Mouse (Mus musculus) Patski (cell line): ENCODE data around the gene Spred1. TPM values are rescaled to one million over a fixed set of nuclear protein-coding genes. Genes with fewer than 3 reads are reported as not detected.
A peak's percentile ranks its signal among the peaks of the same experiment; 100 is the strongest.

Source experiments
- ATAC-seq: fragments of 100-300 bp; one replicate; pipeline ENCODE4 v1.8.0; 2021
- CTCF ChIA-PET: fragments of 350-600 bp; sonication (Branson Sonifier 250); formaldehyde crosslinking; loops from one replicate; lab custom pipeline; 2022; ENCODE audit warnings: inconsistent platforms; lab: Charles Lee
- POLR2A ChIA-PET: fragments of 350-600 bp; sonication (Branson Sonifier 250); formaldehyde crosslinking; loops from one replicate; lab custom pipeline; 2022; ENCODE audit warnings: antibody characterized with exemption, inconsistent platforms; lab: Charles Lee
- DNase-seq: peaks from one replicate; pipeline ENCODE4 v3.0.0-alpha.2; 2011; ENCODE audit warnings: low read depth, low spot score
- H3K27me3 ChIP-seq: fragments of 371-371 bp; one replicate; pipeline ENCODE4 v1.5.1; 2021
- CTCF ChIP-seq: fragments of 100-300 bp; IDR thresholded peaks from one replicate; pipeline ENCODE4 v1.5.1; 2021
- in situ Hi-C: fragments of 300-500 bp; cut with MboI; formaldehyde crosslinking; loops from 3 replicates; pipeline ENCODE4 v1.11.1; 2018; ENCODE audit warnings: low pct_unique_long_range_greater_than_20kb, mixed read lengths
- polyA plus RNA-seq: library from polyadenylated mRNA; unstranded; gene quantifications from one replicate; pipeline ENCODE4 v1.2.3, GENCODE M21; 2021

The Spred1 gene
- polyA plus RNA-seq, 1 experiment from 2014 or later = 43.9 TPM

DNA sequence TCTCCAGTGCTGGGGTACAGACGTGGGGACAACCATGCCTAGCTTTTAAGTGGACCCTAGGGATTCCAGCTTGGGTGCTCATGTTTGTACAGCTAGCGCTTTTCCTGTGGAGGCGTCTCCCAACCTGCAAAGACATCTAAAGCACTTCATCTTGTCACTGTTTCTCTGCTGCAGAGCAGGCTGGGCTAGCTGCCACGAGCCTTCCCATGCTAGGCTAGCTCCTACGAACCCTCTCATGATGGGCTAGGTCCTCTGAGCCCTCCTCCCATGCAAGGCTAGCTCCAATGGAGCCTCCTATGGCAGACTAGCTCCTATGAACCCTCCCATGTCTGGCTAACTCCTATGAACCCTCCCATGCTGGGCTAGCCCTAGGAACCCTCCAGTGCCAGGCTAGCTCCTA is 82.2 kb downstream of the Spred1 start:
- in situ Hi-C loops = no loop called here
- no peak for TF ChIP-seq CTCF
- DNase-seq (no peak), ATAC-seq (no peak)
- POLR2A ChIA-PET = interaction anchor here (0.7 kb wide), 2 partner anchors 15 to 238 kb away, joined by 3 read pairs; no protein-coding TSS in a partner anchor
- H3K27me3 ChIP-seq = no peaks in the 10 kb centered on the region
- CTCF ChIA-PET = interaction anchor here (0.9 to 2.1 kb wide), 2 partner anchors 9 to 28 kb away, joined by 3 to 6 read pairs; no protein-coding TSS in a partner anchor

DNA sequence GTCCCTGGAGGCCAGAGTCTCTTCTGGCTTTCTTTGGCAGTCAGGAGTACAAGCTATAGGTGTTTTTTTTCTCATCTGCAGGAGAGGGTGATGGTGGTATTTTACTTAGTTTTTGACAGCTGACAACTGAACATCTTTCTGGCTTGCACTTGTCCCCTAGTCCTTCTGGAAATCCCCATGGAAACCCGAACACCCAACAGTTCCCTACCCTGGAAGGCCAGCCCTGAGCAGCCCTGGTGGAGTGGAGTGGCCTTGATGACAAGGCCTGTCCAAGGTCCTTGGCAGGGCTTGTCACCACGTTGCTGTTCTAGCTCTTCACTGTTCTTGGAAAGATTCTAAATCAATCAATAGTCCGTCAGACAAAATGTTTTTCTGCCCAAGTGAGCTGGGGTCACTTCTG is 83.4 kb downstream of the Spred1 start:
- ChIA-PET POLR2A (no interaction called here), CTCF (interaction anchor here (2.1 kb wide), 1 partner anchor 26 kb away, joined by 6 read pairs; no protein-coding TSS in a partner anchor)
- DNase-seq (no peak), ATAC-seq (no peak)
- in situ Hi-C loops = no loop called here
- TF ChIP-seq CTCF = no peak
- H3K27me3 ChIP-seq = no peaks in the 10 kb centered on the region

DNA sequence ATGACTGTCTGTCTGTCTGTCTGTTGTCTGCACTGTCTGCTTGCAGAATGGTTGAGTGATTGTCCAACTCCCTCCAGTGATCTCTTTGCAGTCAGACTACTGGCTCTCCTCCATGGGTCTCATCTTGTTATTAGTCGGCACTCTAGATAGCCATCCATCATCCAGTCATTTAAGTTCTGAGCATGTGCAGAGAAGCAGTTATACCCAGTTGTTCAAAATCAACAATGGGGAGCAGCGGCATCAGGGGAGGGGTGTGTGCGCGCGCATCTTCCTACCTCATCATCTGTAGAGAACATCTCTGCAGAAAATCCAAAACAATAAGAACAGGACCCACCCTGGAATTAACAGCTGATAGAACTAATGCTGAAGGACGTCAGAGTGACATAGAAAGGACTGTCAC is 83.9 kb downstream of the Spred1 start:
- DNase-seq = no peak

DNA sequence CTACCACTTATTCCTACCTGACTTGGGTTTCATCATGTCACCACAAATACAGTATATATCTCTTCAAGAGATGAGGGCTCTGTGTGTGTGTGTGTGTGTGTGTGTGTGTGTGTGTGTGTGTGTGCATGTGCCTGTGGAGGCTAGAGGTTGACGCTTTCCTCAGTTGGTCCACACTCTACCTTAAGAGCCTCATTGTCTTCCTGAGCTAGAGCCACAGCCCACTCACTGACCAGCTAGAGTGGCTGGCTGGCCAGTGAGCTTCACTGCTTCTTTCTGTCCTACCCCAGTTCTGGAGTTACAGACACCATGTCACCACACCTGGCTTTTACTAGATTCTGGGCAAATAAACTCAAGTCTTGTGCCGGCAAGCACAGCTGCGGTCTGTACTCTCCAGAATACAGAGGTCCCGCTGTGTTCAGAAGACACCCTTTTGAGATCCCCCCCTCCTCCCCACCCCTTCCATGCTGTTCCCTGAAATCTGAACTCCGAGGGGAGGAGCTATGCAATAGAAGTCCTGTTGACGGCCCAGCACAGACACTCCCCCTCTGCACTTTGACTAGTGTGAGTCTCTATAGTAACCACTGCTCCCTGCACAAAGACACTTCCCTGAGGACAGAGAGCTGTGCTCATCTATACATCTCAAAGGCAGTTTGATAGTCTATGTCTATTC is 89.4 kb downstream of the Spred1 start:
- no peak for TF ChIP-seq CTCF
- DNase-seq (no peak), ATAC-seq (no peak)
- in situ Hi-C loops = no loop called here
- CTCF ChIA-PET = interaction anchor here (1.4 to 4.5 kb wide), 3 partner anchors 11 to 20 kb away, joined by 5 to 16 read pairs (median 9); no protein-coding TSS in a partner anchor
- POLR2A ChIA-PET = interaction anchor here (0.8 kb wide), 1 partner anchor 19 kb away, joined by 3 read pairs; no protein-coding TSS in a partner anchor
- no peaks in the 10 kb centered on the region for H3K27me3 ChIP-seq

More for the DNA sequence above, 83.9 kb downstream of the Spred1 start:
- in situ Hi-C loops = no loop called here
- no peak for TF ChIP-seq CTCF
- CTCF ChIA-PET = no interaction called here
- POLR2A ChIA-PET = no interaction called here
- H3K27me3 ChIP-seq = no peaks in the 10 kb centered on the region
- no peak for ATAC-seq

DNA sequence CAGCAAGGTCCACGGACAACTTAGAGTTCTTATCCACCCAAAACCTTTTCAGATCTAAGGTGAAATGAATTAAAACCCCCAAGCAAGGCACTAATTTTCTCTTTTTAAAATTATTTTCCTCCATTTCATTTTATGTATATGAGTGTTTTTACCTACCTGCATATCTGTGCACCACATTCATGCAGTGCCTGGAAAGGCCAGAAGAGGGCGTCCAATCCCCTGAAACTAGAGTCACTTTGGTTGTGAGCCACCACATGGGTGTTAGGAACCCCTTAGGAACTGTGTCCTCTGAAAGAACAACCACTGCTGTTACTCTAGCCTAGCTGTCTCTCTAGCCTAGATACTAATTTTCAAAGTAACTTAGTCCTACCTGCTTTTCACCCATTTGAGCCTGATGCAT is 95.0 kb downstream of the Spred1 start:
- POLR2A ChIA-PET = no interaction called here
- CTCF ChIA-PET = interaction anchor here (3.7 kb wide), 1 partner anchor 14 kb away, joined by 14 read pairs; no protein-coding TSS in a partner anchor
- in situ Hi-C loops = no loop called here
- ATAC-seq (no peak), DNase-seq (no peak)
- peak; percentile 57 for TF ChIP-seq CTCF
- H3K27me3 ChIP-seq = no peaks in the 10 kb centered on the region

- no peak for TF ChIP-seq CTCF
- ATAC-seq = no peak
- H3K27me3 ChIP-seq = no peaks in the 10 kb centered on the region
- in situ Hi-C loops = no loop called here
- ChIA-PET CTCF (interaction anchor here (1.5 to 3.7 kb wide), 2 partner anchors 13 to 23 kb away, joined by 3 to 14 read pairs; no protein-coding TSS in a partner anchor), POLR2A (interaction anchor here (0.6 kb wide), 1 partner anchor 31 kb away, joined by 5 read pairs; no protein-coding TSS in a partner anchor)
- no peak for DNase-seq
Observed at GRCm38 (mm10) chr2:117217695-117218216, 96.6 kb downstream of the Spred1 start.

DNA sequence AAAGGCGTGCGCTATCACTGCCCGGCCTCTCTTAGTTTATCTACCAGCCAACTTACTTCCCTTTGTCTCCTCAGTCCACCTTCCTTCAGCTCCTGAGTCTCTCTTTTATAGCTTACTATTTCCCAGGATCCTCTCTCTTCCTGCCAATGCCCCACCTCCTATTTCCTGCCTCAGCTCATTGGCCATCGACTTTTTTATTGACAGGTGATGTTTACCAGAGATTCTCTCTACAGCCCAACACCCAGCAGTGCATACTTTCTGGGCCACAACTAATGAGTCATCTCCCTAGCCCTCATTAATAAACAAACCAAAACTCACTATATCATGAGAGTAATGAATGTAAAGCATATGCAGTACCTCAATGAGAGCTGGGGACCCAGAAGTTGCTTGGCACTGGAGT is 98.4 kb downstream of the Spred1 start:
- in situ Hi-C loops = no loop called here
- CTCF ChIA-PET = interaction anchor here (1.0 kb wide), 1 partner anchor 8 kb away, joined by 3 read pairs; no protein-coding TSS in a partner anchor
- POLR2A ChIA-PET = no interaction called here
- no peaks in the 10 kb centered on the region for H3K27me3 ChIP-seq
- ATAC-seq (peak; percentile 44), DNase-seq (no peak)
- TF ChIP-seq CTCF = no peak

DNA sequence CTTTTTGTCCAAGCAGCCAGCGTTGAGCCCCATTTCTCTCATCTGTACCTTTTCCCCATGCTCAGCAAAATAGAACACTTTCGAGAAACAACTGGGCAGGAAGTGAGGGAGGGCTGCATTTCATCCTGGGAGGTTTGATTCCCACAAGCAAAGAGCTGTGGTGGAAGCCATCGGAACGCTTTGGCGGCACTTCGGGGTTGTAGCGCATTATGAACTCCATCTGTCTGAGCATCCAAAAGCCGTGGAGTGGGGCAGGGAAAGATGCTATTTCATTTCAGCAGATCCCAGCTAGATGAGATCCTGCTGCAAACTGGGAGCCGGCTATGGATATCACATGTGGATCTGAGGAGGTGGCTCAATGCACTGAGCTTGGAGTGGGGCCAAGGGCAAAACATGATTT is 101.5 kb downstream of the Spred1 start:
- ATAC-seq = no peak
- TF ChIP-seq CTCF = no peak
- DNase-seq = no peak
- no peaks in the 10 kb centered on the region for H3K27me3 ChIP-seq
- CTCF ChIA-PET = interaction anchor here (0.9 to 2.0 kb wide), 2 partner anchors 9 to 329 kb away, joined by 3 to 12 read pairs; no protein-coding TSS in a partner anchor
- POLR2A ChIA-PET = no interaction called here
- in situ Hi-C loops = no loop called here

GRCm38 (mm10) chr2:117228601-117229125 is 107.5 kb downstream of the Spred1 start:
- POLR2A ChIA-PET = no interaction called here
- CTCF ChIA-PET = interaction anchor here (1.2 to 4.8 kb wide), 2 partner anchors 48 to 331 kb away, joined by 3 to 103 read pairs; no protein-coding TSS in a partner anchor
- TF ChIP-seq CTCF = no peak
- H3K27me3 ChIP-seq = no peaks in the 10 kb centered on the region
- no peak for DNase-seq
- in situ Hi-C loops = loop anchor here (5.0 kb wide), 1 partner anchor 46 kb away; no protein-coding TSS in a partner anchor
- no peak for ATAC-seq

DNA sequence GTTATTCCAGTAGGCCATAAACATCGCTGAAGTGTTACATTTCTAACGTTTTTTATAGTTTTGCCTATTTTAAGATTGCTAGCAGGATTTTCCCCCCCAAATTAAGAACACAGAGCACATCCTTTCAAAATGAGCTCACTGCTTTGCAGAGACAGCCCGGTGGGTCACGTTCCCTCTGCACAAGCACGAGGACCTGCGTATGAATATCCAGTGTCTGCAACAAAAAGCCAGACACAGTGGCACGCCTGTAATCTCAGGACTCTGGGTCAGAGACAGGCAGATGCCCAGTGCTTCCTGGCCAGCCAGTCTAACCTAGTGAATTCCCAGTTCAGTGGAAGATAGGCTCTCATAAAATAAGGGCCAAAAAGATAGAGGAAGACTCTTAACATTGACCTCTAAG is 109.1 kb downstream of the Spred1 start:
- in situ Hi-C loops = loop anchor here (5.0 kb wide), 1 partner anchor 338 kb away; no protein-coding TSS in a partner anchor
- ChIA-PET CTCF (interaction anchor here (0.9 to 4.8 kb wide), 15 partner anchors 13 to 527 kb away, joined by 3 to 103 read pairs (median 6); no protein-coding TSS in a partner anchor), POLR2A (interaction anchor here (0.6 to 1.7 kb wide), 3 partner anchors 46 to 1163 kb away, joined by 3 to 7 read pairs (median 3); no protein-coding TSS in a partner anchor)
- TF ChIP-seq CTCF = no peak
- no peak for ATAC-seq
- peaks cover 3% of the 10 kb centered on the region for H3K27me3 ChIP-seq
- no peak for DNase-seq
